Mouse (Mus musculus) hindbrain, postnatal 0 days (tissue): Measurements from ENCODE around the gene Glrx. TPM values are rescaled to one million over a fixed set of nuclear protein-coding genes. Genes with fewer than 3 reads are reported as not detected.

ENCODE experiments used
- ATAC-seq: fragments of 200-750 bp; cut with Nextera tagmentation; 2 replicates; pipeline ENCODE4 v1.8.0; 2017; ENCODE audit warnings: mild to moderate bottlenecking, moderate TSS enrichment, moderate library complexity
- DNase-seq: peaks from one replicate; pipeline ENCODE4 v3.0.0-alpha.2; 2015; ENCODE audit warnings: low spot score
- H3K27ac ChIP-seq: fragments of 300-500 bp; sonication (generic); 2 replicates; pipeline ENCODE4 v1.5.1; 2014; ENCODE audit warnings: mild to moderate bottlenecking
- H3K27me3 ChIP-seq: fragments of 300-500 bp; sonication (generic); 2 replicates; pipeline ENCODE4 v1.6.1; 2014; ENCODE audit warnings: low read length, mixed read lengths; ENCODE audit not compliant: insufficient read depth
- H3K36me3 ChIP-seq: fragments of 300-500 bp; sonication (generic); 2 replicates; pipeline ENCODE4 v1.6.1; 2014; ENCODE audit warnings: low read length, mixed read lengths; ENCODE audit not compliant: insufficient read depth
- H3K4me1 ChIP-seq: fragments of 300-500 bp; sonication (generic); 2 replicates; pipeline ENCODE4 v1.6.1; 2014; ENCODE audit warnings: antibody characterized with exemption, low read length, mixed read lengths; ENCODE audit not compliant: insufficient read depth
- H3K4me2 ChIP-seq: fragments of 300-500 bp; sonication (generic); 2 replicates; pipeline ENCODE4 v1.6.1; 2014; ENCODE audit warnings: low read depth, mild to moderate bottlenecking, low read length, moderate library complexity, mixed read lengths
- H3K4me3 ChIP-seq: fragments of 300-500 bp; sonication (generic); 2 replicates; pipeline ENCODE4 v1.5.1; 2014; ENCODE audit warnings: low read length
- H3K9ac ChIP-seq: fragments of 300-500 bp; sonication (generic); replicated peaks from 2 replicates; pipeline ENCODE4 v1.6.1; 2014; ENCODE audit warnings: mild to moderate bottlenecking, low read length, moderate library complexity, mixed read lengths
- H3K9me3 ChIP-seq: fragments of 300-500 bp; sonication (generic); 2 replicates; pipeline ENCODE4 v1.6.1; 2016; ENCODE audit warnings: low read length, mixed read lengths
- CTCF ChIP-seq: IDR thresholded peaks from 2 replicates; pipeline ENCODE4 v1.5.1; 2016; ENCODE audit warnings: antibody characterized with exemption, control low read depth, low read depth
- WGBS: fragments of 180-500 bp; shearing (Covaris S2); extraction: QIAGEN DNeasy Blood & Tissue Kit; methylation state at CpG from one replicate; pipeline ENCODE4 v1.1.7; 2014; 5-methylcytosine and 5-hydroxymethylcytosine counted together
- polyA plus RNA-seq: library from polyadenylated mRNA; unstranded; fragments of >200 nt; fragmentation: Nextera tagmentation; extraction: Ambion mirVana; gene quantifications from 2 replicates; pipeline ENCODE4 v1.2.1, GENCODE M21; 2015
- total RNA-seq: library from RNA; depleted of rRNA; stranded (reverse); fragments of >200 nt; gene quantifications from 2 replicates; pipeline ENCODE4 v1.2.3, GENCODE M21; 2014

The Glrx gene
- total and polyA plus RNA-seq, 2 experiments from 2014 or later: 69.6 to 103 TPM

DNA sequence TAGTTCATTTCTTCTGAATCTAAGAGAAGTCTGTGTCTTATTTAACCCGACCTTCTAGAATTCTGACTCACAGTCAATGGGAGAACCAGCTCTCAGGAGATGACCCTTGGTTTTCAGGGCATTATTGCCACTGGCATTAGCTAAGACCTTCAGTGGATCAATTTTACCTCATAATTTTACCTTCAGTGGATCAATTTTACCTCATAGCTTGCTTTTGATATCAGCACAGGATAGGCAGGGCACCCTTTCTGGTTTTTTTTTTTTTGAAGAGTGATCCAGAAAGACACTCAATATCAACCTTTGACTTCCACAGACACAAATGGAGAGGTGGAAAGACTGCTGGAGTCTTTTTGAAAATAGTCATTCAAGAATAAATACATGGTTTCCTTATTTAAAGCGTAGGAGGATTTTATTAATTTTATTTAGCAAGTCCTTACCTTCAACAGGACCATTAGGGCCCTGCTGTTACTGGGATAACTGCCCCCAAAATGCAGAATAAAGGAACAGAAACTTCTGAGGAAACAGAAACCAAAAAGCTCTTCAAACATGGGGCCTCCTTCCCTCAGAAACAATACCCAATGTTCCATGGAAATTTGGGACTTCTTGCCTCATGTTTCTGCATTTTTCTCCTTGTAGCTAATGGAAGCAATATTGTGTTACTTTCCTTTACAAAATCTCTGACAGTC is 5.3 kb downstream of the Glrx start:
- H3K9ac ChIP-seq: no peak overlapping the region
- H3K9me3 ChIP-seq: no peaks in the 10 kb centered on the region
- peaks cover 5% of the 10 kb centered on the region; the same call in 1 of the 2 replicates for H3K36me3 ChIP-seq
- peaks cover 26% of the 10 kb centered on the region for H3K4me1 ChIP-seq
- DNase-seq (no peak), ATAC-seq (no peak)
- H3K27me3 ChIP-seq: no peaks in the 10 kb centered on the region
- H3K4me3 ChIP-seq: no peak overlapping the region
- H3K4me2 ChIP-seq: no peak overlapping the region
- TF ChIP-seq CTCF: no peak
- WGBS: 94% methylated on average over 2 of the region's 2 CpGs
- H3K27ac ChIP-seq: no peak overlapping the region

- no peak for TF ChIP-seq CTCF
- H3K9me3 ChIP-seq: no peaks in the 10 kb centered on the region
- no peak overlapping the region for H3K9ac ChIP-seq
- H3K4me2 ChIP-seq: no peak overlapping the region
- peaks cover 26% of the 10 kb centered on the region for H3K4me1 ChIP-seq
- no peaks in the 10 kb centered on the region for H3K27me3 ChIP-seq
- DNase-seq (no peak), ATAC-seq (no peak)
- peaks cover 5% of the 10 kb centered on the region; the same call in 1 of the 2 replicates for H3K36me3 ChIP-seq
- H3K27ac ChIP-seq: no peak overlapping the region
- no peak overlapping the region for H3K4me3 ChIP-seq
- 48% methylated on average over 4 of the region's 4 CpGs for WGBS
These were observed 6.0 kb downstream of the Glrx start for GRCm38 (mm10) chr13:75845519-75846166.

DNA sequence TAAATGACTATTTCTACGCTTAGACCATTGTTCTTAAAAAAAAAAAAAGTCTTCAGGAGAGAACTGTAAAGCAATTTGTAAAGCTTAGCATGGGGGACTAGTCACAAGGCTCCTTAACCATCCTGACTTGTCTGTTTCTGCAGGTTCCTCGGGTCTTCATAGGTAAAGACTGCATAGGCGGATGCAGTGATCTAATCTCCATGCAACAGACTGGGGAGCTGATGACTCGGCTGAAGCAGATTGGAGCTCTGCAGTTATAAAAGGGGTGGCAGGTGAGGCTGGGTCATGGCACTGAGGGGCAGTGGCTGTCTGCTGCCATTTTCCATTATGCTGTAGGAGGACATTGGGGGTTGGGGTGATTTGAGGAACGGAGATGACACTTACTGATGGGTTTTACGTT is 7.4 kb downstream of the Glrx start:
- no peak for TF ChIP-seq CTCF
- H3K36me3 ChIP-seq: peaks cover 9% of the 10 kb centered on the region; the same call in 1 of the 2 replicates
- no peak overlapping the region for H3K4me3 ChIP-seq
- 90% methylated on average over 6 of the region's 6 CpGs for WGBS
- ATAC-seq (no peak), DNase-seq (no peak)
- H3K4me1 ChIP-seq: peaks cover 16% of the 10 kb centered on the region
- no peaks in the 10 kb centered on the region for H3K27me3 ChIP-seq
- H3K4me2 ChIP-seq: no peak overlapping the region
- no peak overlapping the region for H3K9ac ChIP-seq
- no peaks in the 10 kb centered on the region for H3K9me3 ChIP-seq
- H3K27ac ChIP-seq: no peak overlapping the region

DNA sequence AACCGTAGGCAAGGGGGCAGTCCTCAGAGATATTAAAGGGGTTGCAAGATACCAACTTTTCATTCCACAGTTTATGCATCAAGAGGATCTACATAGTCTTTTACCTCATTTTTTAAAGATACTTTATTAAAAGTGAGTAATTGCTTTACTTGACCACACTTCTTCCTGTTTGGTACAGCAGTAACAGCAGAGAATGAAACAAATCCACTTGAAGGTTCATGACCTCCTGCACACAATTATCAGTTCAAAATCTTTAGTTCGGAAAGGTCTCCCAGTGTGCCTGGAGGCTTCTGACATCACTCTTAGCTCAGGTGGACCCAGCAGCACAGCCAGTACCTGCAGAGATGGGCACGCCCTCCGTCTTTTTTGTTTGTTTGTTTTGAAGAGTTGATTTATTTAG is 12.4 kb downstream of the Glrx start:
- Histone ChIP-seq H3K27ac (no peak overlapping the region), H3K4me1 (no peaks in the 10 kb centered on the region), H3K9me3 (no peaks in the 10 kb centered on the region), H3K4me3 (no peak overlapping the region), H3K27me3 (no peaks in the 10 kb centered on the region), H3K36me3 (peaks cover 9% of the 10 kb centered on the region; the same call in 1 of the 2 replicates), H3K4me2 (no peak overlapping the region), H3K9ac (no peak overlapping the region)
- WGBS: 95% methylated on average over 4 of the region's 4 CpGs
- ATAC-seq: no peak
- no peak for TF ChIP-seq CTCF
- no peak for DNase-seq

DNA sequence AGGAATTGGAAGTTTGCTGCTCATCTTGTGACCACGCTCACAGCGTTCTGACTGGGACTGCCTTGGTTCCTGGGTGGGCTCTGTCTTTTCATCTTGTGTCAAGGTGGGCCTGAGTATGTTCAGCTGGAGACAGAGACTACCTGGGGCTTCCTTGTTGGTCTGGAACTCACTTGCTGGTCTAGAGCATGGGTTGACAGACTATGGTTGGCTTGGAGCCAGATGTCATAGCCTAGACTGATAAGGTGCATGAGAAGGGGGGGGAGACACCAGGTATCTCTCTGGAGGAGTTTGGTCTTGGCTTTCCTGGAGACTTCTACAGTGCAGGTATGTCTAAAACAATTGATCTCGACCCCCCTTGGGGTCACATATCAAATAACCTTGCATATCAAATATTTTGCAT is 13.4 kb downstream of the Glrx start:
- H3K4me3 ChIP-seq: no peak overlapping the region
- no peak overlapping the region for H3K9ac ChIP-seq
- TF ChIP-seq CTCF: no peak
- no peak overlapping the region for H3K27ac ChIP-seq
- H3K9me3 ChIP-seq: no peaks in the 10 kb centered on the region
- DNase-seq: no peak
- H3K4me1 ChIP-seq: no peaks in the 10 kb centered on the region
- no peak for ATAC-seq
- H3K36me3 ChIP-seq: peaks cover 7% of the 10 kb centered on the region; the same call in 1 of the 2 replicates
- WGBS: 87% methylated on average over 3 of the region's 3 CpGs
- no peaks in the 10 kb centered on the region for H3K27me3 ChIP-seq
- H3K4me2 ChIP-seq: no peak overlapping the region

DNA sequence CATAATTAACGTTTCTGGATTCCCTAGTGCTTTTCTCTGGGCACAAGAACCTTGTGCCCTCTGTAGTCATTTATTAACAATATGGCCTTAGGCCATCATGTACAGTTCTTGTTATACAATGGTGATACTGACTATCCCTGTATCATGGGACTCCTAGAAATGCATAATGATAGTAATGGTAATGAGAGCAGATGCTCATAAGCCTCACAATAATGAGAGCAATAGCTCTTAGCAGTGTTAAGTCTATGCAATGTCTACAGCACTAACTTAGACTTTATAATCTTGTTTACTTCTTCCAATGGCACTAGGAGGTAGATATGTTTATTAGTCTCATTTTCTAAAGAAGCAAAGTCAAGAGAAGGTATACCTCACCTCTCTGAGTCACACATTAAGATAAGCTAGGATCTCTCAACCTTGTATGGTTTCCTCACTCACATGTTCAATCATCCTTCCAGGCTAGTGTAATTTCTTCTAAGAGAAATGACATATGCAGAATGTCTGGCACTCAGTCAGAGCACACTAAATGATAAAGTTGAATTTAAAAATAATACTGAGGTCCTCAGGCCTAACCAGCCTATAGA is 19.7 kb downstream of the Glrx start:
- Histone ChIP-seq H3K9me3 (no peaks in the 10 kb centered on the region), H3K27ac (no peak overlapping the region), H3K9ac (no peak overlapping the region), H3K27me3 (no peaks in the 10 kb centered on the region), H3K4me2 (no peak overlapping the region), H3K36me3 (no peaks in the 10 kb centered on the region), H3K4me3 (no peak overlapping the region), H3K4me1 (no peaks in the 10 kb centered on the region)
- ATAC-seq (no peak), DNase-seq (no peak)
- 54% methylated on average over 1 of the region's 1 CpGs for WGBS
- TF ChIP-seq CTCF: no peak
